Mouse (Mus musculus) small intestine, adult 2 months (tissue): ENCODE measurements around the gene Amz1. TPM values are rescaled to one million over a fixed set of nuclear protein-coding genes. Genes with fewer than 3 reads are reported as not detected.
A peak's percentile ranks its signal among the peaks of the same experiment; 100 is the strongest.

Source experiments
- H3K27ac ChIP-seq: fragments of 200-500 bp; 2 replicates; pipeline ENCODE4 v1.5.1; 2012; ENCODE audit warnings: low read depth, low read length, control low read depth, inconsistent platforms; ENCODE audit not compliant: insufficient read depth
- H3K27me3 ChIP-seq: fragments of 200-500 bp; 2 replicates; pipeline ENCODE4 v1.6.1; 2012; ENCODE audit warnings: mild to moderate bottlenecking, moderate library complexity, low read length, inconsistent platforms; ENCODE audit not compliant: control insufficient read depth, insufficient read depth
- H3K36me3 ChIP-seq: fragments of 200-500 bp; 2 replicates; pipeline ENCODE4 v1.6.1; 2012; ENCODE audit warnings: mild to moderate bottlenecking, low read length, control low read depth, inconsistent platforms; ENCODE audit not compliant: control insufficient read depth, insufficient read depth
- H3K4me1 ChIP-seq: fragments of 200-500 bp; 2 replicates; pipeline ENCODE4 v1.6.1; 2012; ENCODE audit warnings: low read length, inconsistent platforms, mixed read lengths; ENCODE audit not compliant: control insufficient read depth, insufficient read depth, insufficient read length
- H3K4me3 ChIP-seq: fragments of 200-500 bp; 2 replicates; pipeline ENCODE4 v1.5.1; 2012; ENCODE audit warnings: low read depth, mild to moderate bottlenecking, control low read depth, inconsistent platforms, low read length, moderate library complexity
- CTCF ChIP-seq: fragments of 200-500 bp; IDR thresholded peaks from 2 replicates; pipeline ENCODE4 v1.5.1; 2012; ENCODE audit warnings: low read depth, mild to moderate bottlenecking, control low read depth, inconsistent platforms, low read length, moderate library complexity, mixed read lengths; ENCODE audit not compliant: insufficient replicate concordance, insufficient read length; ENCODE audit errors: extremely low read depth
- POLR2A ChIP-seq: fragments of 200-500 bp; IDR thresholded peaks from 2 replicates; pipeline ENCODE4 v1.6.1; 2012; ENCODE audit warnings: low read depth, mild to moderate bottlenecking, control low read depth, inconsistent platforms, low read length, moderate library complexity
- WGBS: fragments of 180-500 bp; shearing (Covaris S2); methylation state at CpG from one replicate; pipeline ENCODE4 v1.1.7; 2018; 5-methylcytosine and 5-hydroxymethylcytosine counted together
- polyA plus RNA-seq: library from polyadenylated mRNA; depleted of rRNA; stranded (reverse); fragments of >200 nt; gene quantifications from 2 replicates; pipeline ENCODE4 v1.2.3, GENCODE M21; 2012

Amz1 gene
- polyA plus RNA-seq, 1 experiment: 3.8 TPM

DNA sequence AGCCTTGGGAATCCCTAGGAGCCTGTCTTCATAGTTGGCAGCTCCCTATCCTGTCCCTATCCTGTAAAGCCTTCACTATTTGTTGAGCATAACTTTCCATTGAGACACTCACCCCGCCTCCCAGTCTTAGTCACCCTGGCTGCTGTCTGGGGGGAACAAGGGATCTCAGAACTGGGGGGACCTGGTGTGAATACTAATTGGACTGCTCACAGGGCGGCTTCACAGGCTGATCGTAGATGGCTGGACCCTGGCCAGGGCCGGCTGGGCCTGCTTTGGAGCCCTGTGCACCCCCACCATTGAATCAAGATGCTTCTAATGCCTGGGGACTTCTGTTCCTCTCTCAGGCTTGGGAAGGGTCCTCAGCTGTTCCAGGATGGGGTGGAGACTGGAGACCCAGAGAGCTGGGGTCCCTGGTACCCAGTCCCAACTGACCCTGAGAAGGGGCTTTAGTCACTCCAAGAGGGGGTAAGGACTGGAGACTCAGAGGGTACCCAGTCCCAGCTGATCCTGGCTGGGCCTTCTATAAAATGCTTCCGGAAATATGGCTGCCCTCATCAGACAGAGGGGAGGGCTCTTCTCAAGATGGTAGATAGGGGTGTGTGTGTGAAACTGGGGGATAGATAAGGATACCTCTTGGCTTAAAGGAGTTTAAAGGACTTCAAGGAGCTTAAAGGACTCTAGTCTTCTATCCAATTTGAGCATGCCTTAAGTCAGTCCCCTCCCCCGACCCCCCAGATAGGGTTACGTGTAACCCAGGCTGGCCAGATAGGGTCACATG lies 2.3 kb downstream of the Amz1 start:
- Histone ChIP-seq H3K36me3 (no peaks in the 10 kb centered on the region), H3K27ac (no peak overlapping the region), H3K4me3 (no peak overlapping the region), H3K27me3 (no peaks in the 10 kb centered on the region), H3K4me1 (no peaks in the 10 kb centered on the region)
- no peak for TF ChIP-seq CTCF
- TF ChIP-seq POLR2A: no peak
- WGBS: 80% methylated on average over 7 of the region's 7 CpGs

DNA sequence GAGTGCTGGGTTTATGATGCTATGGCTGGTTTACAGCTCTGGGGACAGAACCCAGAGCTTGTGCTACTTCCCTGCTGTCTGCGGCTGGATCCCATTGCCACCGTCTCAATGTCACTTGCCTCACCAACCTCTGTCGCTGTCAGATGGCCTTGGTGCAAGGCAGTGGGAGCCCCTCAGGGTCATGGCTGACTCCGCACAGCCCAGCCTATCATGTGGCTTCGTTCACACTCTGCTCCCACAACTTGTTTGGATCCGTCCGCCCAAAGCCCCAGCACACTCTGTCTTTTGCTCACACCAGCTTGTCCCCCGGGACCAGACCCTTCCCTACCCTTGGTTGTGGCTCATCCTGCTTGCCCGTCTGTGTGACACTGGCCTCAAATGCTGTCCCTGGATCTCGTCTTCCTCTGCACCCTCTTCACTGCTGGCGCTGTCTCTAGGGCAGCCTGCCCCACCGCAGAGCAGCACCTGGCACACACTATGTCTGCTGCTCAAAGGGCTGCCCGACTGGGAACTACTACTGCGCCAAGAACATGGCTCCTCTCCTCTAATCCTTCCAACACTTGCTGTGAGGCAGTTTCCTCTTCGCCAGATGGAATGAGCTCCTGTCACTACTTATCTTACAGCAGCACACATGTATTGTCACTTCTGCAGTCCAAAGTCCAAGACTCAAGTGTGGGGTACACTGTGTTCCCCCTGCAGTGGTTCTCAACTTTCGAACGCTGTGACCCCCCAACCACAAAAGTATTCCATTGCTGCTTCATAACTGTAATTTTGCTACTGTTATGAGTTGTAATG lies 3.2 kb downstream of the Amz1 start:
- Histone ChIP-seq H3K27ac (no peak overlapping the region), H3K36me3 (no peaks in the 10 kb centered on the region), H3K4me1 (no peaks in the 10 kb centered on the region), H3K27me3 (no peaks in the 10 kb centered on the region), H3K4me3 (no peak overlapping the region)
- TF ChIP-seq POLR2A: no peak
- no peak for TF ChIP-seq CTCF
- 73% methylated on average over 17 of the region's 17 CpGs for WGBS

DNA sequence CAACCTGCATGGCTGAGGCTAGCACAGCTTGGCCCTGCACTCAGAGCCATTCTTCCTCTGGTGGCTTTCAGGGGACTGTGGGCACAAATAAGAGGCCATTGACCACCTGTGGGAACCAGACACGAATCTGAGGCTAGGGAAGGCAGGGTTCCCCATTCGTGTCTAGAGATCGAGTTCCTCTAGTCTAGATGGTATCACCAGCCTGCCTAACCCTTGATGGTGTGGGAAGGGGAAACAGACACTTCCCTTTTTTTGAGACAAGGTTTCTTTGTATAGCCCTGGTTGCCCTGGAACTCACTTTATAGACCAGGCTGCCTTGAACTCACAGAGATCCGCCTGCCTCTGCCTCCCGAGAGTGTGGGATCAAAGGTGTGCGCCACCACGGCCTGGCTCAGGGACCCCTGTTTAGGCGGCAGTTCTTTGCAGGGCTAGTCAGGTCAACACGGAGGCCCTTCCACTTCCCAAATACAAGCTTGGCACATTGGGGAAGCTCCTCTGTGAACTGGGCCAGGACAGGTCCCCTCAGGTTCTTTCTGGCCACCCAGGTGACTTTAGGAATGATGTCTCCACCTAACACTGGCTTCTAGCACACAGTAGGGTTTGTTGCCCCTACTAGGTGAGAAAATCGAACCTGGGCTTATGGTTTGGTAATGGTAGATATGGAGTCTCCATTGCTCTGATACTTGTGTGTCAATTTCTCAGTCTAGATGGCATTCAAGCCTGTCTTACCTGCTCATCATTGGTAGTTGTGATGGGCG lies 7.3 kb downstream of the Amz1 start:
- Histone ChIP-seq H3K4me3 (no peak overlapping the region), H3K36me3 (no peaks in the 10 kb centered on the region), H3K27me3 (peaks cover 10% of the 10 kb centered on the region), H3K27ac (0 out of 2 replicates have a peak overlapping the region, but pooled peaks have one; percentile 26), H3K4me1 (peaks cover 2% of the 10 kb centered on the region; the same call in 1 of the 2 replicates)
- WGBS: 80% methylated on average over 11 of the region's 11 CpGs
- TF ChIP-seq CTCF (no peak), POLR2A (no peak)

DNA sequence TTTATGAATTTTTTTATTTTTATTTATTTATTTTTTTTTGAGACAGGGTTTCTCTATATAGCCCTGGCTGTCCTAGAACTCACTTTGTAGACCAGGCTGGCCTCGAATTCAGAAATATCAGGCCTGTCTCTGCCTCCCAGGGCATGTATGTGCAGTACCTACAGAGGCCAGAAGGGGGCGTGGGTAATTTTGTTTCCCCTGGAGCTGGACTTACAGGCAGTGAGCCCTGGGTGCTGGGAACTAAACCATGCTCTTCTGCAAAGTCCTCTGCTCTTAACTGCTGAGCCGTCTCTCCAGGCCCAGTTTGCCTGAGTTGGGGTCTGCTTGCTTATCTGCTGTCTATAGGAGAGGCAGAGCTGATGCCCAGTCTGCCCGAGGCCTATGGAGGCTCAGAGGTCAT lies 8.3 kb downstream of the Amz1 start:
- H3K27ac ChIP-seq: no peak overlapping the region
- 66% methylated on average over 4 of the region's 4 CpGs for WGBS
- H3K4me1 ChIP-seq: peaks cover 2% of the 10 kb centered on the region; the same call in 1 of the 2 replicates
- H3K27me3 ChIP-seq: peaks cover 19% of the 10 kb centered on the region
- TF ChIP-seq CTCF: peak; percentile 59; the same call in 1 of the 2 replicates
- TF ChIP-seq POLR2A: no peak
- H3K36me3 ChIP-seq: no peaks in the 10 kb centered on the region
- no peak overlapping the region for H3K4me3 ChIP-seq

DNA sequence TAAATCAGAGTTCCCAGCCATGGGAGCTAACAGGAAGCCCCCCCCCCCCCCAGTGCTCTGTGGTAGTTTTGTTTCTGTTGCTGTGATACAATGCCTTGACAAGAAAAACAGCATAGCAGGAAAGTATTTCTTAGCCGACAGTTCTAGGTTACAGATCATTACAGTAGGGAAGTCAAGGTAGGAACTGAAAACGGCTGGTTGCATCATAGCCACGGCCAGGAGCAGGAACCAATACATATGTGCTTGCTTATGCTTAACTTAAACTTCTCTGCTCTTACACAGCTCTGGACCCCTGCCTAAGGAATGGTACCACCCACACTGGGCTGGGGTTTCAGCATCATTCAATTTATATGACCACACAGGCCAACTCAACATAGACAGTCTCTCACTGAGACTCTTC lies 9.4 kb downstream of the Amz1 start:
- no peaks in the 10 kb centered on the region for H3K36me3 ChIP-seq
- H3K27me3 ChIP-seq: peaks cover 20% of the 10 kb centered on the region
- WGBS: 63% methylated on average over 3 of the region's 3 CpGs
- H3K4me3 ChIP-seq: no peak overlapping the region
- TF ChIP-seq CTCF (no peak), POLR2A (no peak)
- peaks cover 2% of the 10 kb centered on the region; the same call in 1 of the 2 replicates for H3K4me1 ChIP-seq
- peak overlapping the region; percentile 49 for H3K27ac ChIP-seq

DNA sequence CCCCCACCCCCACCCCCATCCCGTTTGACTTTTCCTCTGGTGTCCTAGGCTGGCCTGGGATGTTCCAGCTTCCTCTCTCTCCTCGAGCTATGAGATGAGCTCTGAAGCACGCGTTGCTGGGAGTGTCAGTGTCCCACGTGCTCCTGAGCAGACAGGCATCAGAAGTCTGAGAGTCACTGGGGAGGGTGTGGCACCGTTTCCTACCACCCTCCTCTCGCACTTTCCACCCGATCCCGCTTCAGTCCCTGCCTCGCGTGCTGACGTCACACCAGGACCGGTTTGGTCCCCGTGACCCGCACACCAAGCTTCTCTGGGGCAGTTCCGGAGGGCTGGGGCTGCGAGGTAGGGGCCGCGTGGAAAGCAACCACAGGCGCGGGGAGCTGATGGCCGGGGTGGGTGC lies 11.4 kb downstream of the Amz1 start:
- under 1% methylated on average over 22 of the region's 22 CpGs for WGBS
- H3K27me3 ChIP-seq: peaks cover 20% of the 10 kb centered on the region
- peak overlapping the region; percentile 52 for H3K4me3 ChIP-seq
- no peaks in the 10 kb centered on the region for H3K36me3 ChIP-seq
- peaks cover 2% of the 10 kb centered on the region; the same call in 1 of the 2 replicates for H3K4me1 ChIP-seq
- TF ChIP-seq CTCF (no peak), POLR2A (no peak)
- H3K27ac ChIP-seq: no peak overlapping the region
